Mouse (Mus musculus): Measurements from ENCODE around the gene Aamdc.

- TF ChIP-seq CTCF (IDR thresholded peaks at IDR 0.05; ENCODE audit: extremely low read depth, insufficient read depth, low read length) (no peak), POLR2A (IDR thresholded peaks at IDR 0.05; ENCODE audit: extremely low read depth, insufficient read depth, low read length) (no peak)
Observed at GRCm38 (mm10) chr7:97549301-97549700, 30.0 kb downstream of the Aamdc start.

All from cortical plate, adult 2 months (tissue).